Mouse (Mus musculus) erythroid progenitor cell, adult 5-6 weeks (primary cell): ENCODE results near the gene Mmp12. TPM values are rescaled to one million over a fixed set of nuclear protein-coding genes. Genes with fewer than 3 reads are reported as not detected.
"Not testable (repeated sequence)": the region's sequence is repeated elsewhere in the genome, so short reads cannot be mapped to it uniquely, and the experiment has no call there.

Source experiments
- ATAC-seq: replicated peaks from 2 replicates; pipeline ENCODE4 v1.8.0; 2016; ENCODE audit warnings: moderate number of reproducible peaks, mild to moderate bottlenecking, moderate TSS enrichment, inconsistent platforms; ENCODE audit not compliant: poor library complexity, low FRiP score, severe bottlenecking
- total RNA-seq, 2 experiments: library from RNA; stranded (forward) in 1 of 2; stranded (reverse) in 1 of 2; fragments of 150-400 nt in 1 of 2; fragments of 186-747, 209-891 nt in 1 of 2; gene quantifications; 2 replicates each; pipeline versions ENCODE4 v1.2.3 to v1.2.4; 2015 to 2017; ENCODE audit warnings: low replicate concordance in 2 of 2

Gene Mmp12
- total RNA-seq (2015; ENCODE audit: low replicate concordance) (not detected in 2 replicates), total RNA-seq (2017; ENCODE audit: low replicate concordance) (not detected in 2 replicates)

GRCm38 (mm10) chr9:7344107-7344506 is at the start of gene Mmp12:
Gene Mmp12 (plus strand): TSS chr9:7344381.
- no peak for ATAC-seq

- no peak for ATAC-seq
Measured at GRCm38 (mm10) chr9:7331847-7332246, 12.3 kb upstream of the Mmp12 start.

GRCm38 (mm10) chr9:7335766-7336680 is 8.2 kb upstream of the Mmp12 start:
- ATAC-seq = no peak

GRCm38 (mm10) chr9:7336740-7337483 is 7.3 kb upstream of the Mmp12 start:
- no peak for ATAC-seq

GRCm38 (mm10) chr9:7345513-7345912 is 1.3 kb downstream of the Mmp12 start:
- no peak for ATAC-seq

- no peak for ATAC-seq
Measured at GRCm38 (mm10) chr9:7354535-7354934, 10.4 kb downstream of the Mmp12 start.

GRCm38 (mm10) chr9:7387947-7388346 is 43.8 kb downstream of the Mmp12 start, which contains the start of gene Mmp1b:
Gene Mmp1b (minus strand): TSS chr9:7388047.
- ATAC-seq = no peak

GRCm38 (mm10) chr9:7396556-7396955 is 52.4 kb downstream of the Mmp12 start:
- ATAC-seq = not testable (repeated sequence)

Other genes starting within 250 kb of the Mmp12 start
- 2.2 and 2.5 TPM in 2 replicates for gene Dync2h1, start 159.9 kb upstream of the Mmp12 start, total RNA-seq (2015; ENCODE audit: low replicate concordance)
- gene Dync2h1, start 159.9 kb upstream of the Mmp12 start, total RNA-seq (2017; ENCODE audit: low replicate concordance) = 4.1 and 5.1 TPM in 2 replicates
- gene Dcun1d5, start 159.9 kb upstream of the Mmp12 start, total RNA-seq (2015; ENCODE audit: low replicate concordance) = 21.8 and 26.7 TPM in 2 replicates
- gene Dcun1d5, start 159.9 kb upstream of the Mmp12 start, total RNA-seq (2017; ENCODE audit: low replicate concordance) = 19.6 and 27.0 TPM in 2 replicates
- gene Mmp13, start 71.9 kb upstream of the Mmp12 start, total RNA-seq (2015; ENCODE audit: low replicate concordance) = 0.72 and 1.7 TPM in 2 replicates
- gene Mmp13, start 71.9 kb upstream of the Mmp12 start, total RNA-seq (2017; ENCODE audit: low replicate concordance) = 1.5 TPM in 1 of 2 replicates, not detected in the other
- not detected in 2 replicates for gene Mmp1b, start 43.7 kb downstream of the Mmp12 start, total RNA-seq (2015; ENCODE audit: low replicate concordance)
- gene Mmp1b, start 43.7 kb downstream of the Mmp12 start, total RNA-seq (2017; ENCODE audit: low replicate concordance) = not detected in 2 replicates
- gene Mmp3, start 101.4 kb downstream of the Mmp12 start, total RNA-seq (2015; ENCODE audit: low replicate concordance) = not detected in 2 replicates
- gene Mmp3, start 101.4 kb downstream of the Mmp12 start, total RNA-seq (2017; ENCODE audit: low replicate concordance) = not detected in 2 replicates
- not detected in 2 replicates for gene Mmp10, start 158.0 kb downstream of the Mmp12 start, total RNA-seq (2015; ENCODE audit: low replicate concordance)
- gene Mmp10, start 158.0 kb downstream of the Mmp12 start, total RNA-seq (2017; ENCODE audit: low replicate concordance) = not detected in 2 replicates
- gene Mmp8, start 214.1 kb downstream of the Mmp12 start, total RNA-seq (2015; ENCODE audit: low replicate concordance) = 25.6 and 53.0 TPM in 2 replicates
- 34.0 and 41.5 TPM in 2 replicates for gene Mmp8, start 214.1 kb downstream of the Mmp12 start, total RNA-seq (2017; ENCODE audit: low replicate concordance)
- gene Mmp27, start 227.0 kb downstream of the Mmp12 start, total RNA-seq (2015; ENCODE audit: low replicate concordance) = not detected in 2 replicates
- gene Mmp27, start 227.0 kb downstream of the Mmp12 start, total RNA-seq (2017; ENCODE audit: low replicate concordance) = not detected in 2 replicates